Mouse (Mus musculus) intestine, postnatal 0 days (tissue): Measurements from ENCODE around the gene Aldh8a1. TPM values are rescaled to one million over a fixed set of nuclear protein-coding genes. Genes with fewer than 3 reads are reported as not detected.
A peak's percentile ranks its signal among the peaks of the same experiment; 100 is the strongest.

Experiments
- ATAC-seq: fragments of 200-750 bp; cut with Nextera tagmentation; 2 replicates; pipeline ENCODE4 v1.8.0; 2017; ENCODE audit warnings: mild to moderate bottlenecking, moderate TSS enrichment, moderate library complexity
- H3K27ac ChIP-seq: fragments of 300-500 bp; sonication (generic); 2 replicates; pipeline ENCODE4 v1.5.1; 2014; ENCODE audit warnings: mild to moderate bottlenecking, low read depth, low read length, moderate library complexity
- H3K27me3 ChIP-seq: fragments of 300-500 bp; sonication (generic); replicated peaks from 2 replicates; pipeline ENCODE4 v1.6.1; 2014; ENCODE audit warnings: low read length, mixed read lengths; ENCODE audit not compliant: control insufficient read depth, insufficient read depth
- H3K36me3 ChIP-seq: fragments of 300-500 bp; sonication (generic); 2 replicates; pipeline ENCODE4 v1.6.1; 2014; ENCODE audit warnings: mild to moderate bottlenecking, moderate library complexity; ENCODE audit not compliant: control insufficient read depth, insufficient read depth
- H3K4me1 ChIP-seq: fragments of 300-500 bp; sonication (generic); replicated peaks from 2 replicates; pipeline ENCODE4 v1.6.1; 2014; ENCODE audit warnings: antibody characterized with exemption, low read length, mixed read lengths; ENCODE audit not compliant: control insufficient read depth, insufficient read depth
- H3K4me2 ChIP-seq: fragments of 300-500 bp; sonication (generic); replicated peaks from 2 replicates; pipeline ENCODE4 v1.6.1; 2014; ENCODE audit warnings: low read depth, mild to moderate bottlenecking, moderate library complexity
- H3K4me3 ChIP-seq: fragments of 300-500 bp; sonication (generic); 2 replicates; pipeline ENCODE4 v1.5.1; 2014; ENCODE audit warnings: low read depth, low read length
- H3K9ac ChIP-seq: fragments of 300-500 bp; sonication (generic); 2 replicates; pipeline ENCODE4 v1.6.1; 2014; ENCODE audit warnings: mild to moderate bottlenecking, low read depth, low read length
- H3K9me3 ChIP-seq: fragments of 300-500 bp; sonication (generic); 2 replicates; pipeline ENCODE4 v1.6.1; 2016; ENCODE audit warnings: mixed run types; ENCODE audit not compliant: control insufficient read depth
- CTCF ChIP-seq: sonication (generic); IDR thresholded peaks from 2 replicates; pipeline ENCODE4 v1.5.1; 2016; ENCODE audit warnings: low read depth, mild to moderate bottlenecking, control low read depth, antibody characterized with exemption, moderate library complexity
- WGBS: fragments of 180-500 bp; shearing (Covaris S2); extraction: QIAGEN DNeasy Blood & Tissue Kit; methylation state at CpG from one replicate; pipeline ENCODE4 v1.1.7; 2014; 5-methylcytosine and 5-hydroxymethylcytosine counted together
- polyA plus RNA-seq: library from polyadenylated mRNA; unstranded; fragments of >200 nt; fragmentation: Nextera tagmentation; extraction: Ambion mirVana; gene quantifications from 2 replicates; pipeline ENCODE4 v1.2.1, GENCODE M21; 2015

Aldh8a1 gene
- polyA plus RNA-seq = not detected in 2 replicates

DNA sequence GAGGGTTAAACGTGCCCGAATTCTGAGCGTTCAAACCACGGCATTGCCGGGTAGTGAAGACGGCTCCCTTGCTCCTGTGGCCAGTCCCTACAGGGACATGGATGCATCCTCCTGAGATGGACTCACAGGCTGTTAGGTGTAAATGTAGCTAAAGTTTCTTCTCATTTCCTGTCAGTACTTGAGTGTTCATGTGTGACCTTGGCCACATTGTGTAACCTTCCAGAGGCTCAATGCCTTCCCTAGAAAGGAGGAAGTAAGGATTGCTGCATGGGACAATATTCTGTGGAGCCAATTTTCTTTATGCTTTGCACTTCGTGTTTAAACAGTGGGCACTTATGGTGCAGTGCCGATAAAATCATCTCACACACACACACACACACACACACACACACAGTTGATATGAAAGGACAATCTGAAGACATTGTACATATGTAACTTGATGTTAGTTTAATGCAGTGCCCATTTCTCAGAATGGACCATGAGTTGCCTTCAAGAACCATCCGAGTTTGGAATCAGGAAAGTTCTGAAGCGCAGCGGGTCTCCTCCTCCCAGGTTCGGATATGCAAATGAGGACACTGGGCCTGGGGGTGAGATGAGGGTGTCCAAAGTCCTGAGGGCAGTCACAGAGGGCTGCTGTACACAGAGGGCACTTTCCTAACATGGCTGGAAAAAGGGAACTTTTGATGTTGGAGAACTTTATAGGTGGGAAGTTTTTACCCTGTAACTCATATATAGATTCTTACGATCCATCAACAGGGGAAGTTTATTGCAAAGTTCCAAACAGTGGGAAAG, at the start of gene Aldh8a1:
Aldh8a1 (plus strand) TSS at position 610 of the 792 bp plus-strand sequence.
- Histone ChIP-seq H3K4me2 (no peak within 1 kb of the TSS), H3K4me3 (no peak within 1 kb of the TSS), H3K27ac (no peak within 1 kb of the TSS), H3K9ac (no peak within 1 kb of the TSS), H3K36me3 (no peaks in the 10 kb centered on the region), H3K27me3 (no peaks in the 10 kb centered on the region), H3K4me1 (no peaks in the 10 kb centered on the region), H3K9me3 (no peaks in the 10 kb centered on the region)
- ATAC-seq = no peak
- TF ChIP-seq CTCF = no peak
- 80% methylated on average over 13 of the region's 13 CpGs for WGBS

DNA sequence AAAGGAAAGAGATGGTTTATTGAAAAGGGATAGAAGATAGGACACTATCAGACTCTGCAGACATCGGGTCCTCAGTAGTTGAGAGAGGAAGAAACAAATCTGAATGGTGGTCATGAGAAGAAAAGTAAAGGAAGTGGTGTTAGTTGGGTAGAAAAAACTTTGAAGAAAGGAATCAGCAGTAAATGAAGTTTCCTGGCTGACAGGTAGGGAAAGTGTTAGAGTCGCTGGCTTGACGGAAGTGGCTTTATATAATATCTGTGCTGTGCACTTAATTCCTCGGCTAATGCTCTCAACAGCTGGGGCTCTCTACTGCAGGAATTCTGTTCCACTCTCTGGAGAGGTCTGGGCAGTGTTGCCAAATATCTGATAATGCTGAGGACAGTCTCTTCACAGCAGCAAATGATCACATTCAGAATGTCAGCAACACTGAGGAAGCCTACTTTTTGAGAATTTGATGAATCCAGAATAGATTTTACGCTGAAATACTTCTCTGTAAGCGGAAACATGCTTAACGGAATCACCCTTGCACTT, 49.4 kb upstream of the Aldh8a1 start:
- H3K9ac ChIP-seq = no peak overlapping the region
- ATAC-seq = no peak
- no peaks in the 10 kb centered on the region for H3K4me1 ChIP-seq
- no peak overlapping the region for H3K4me3 ChIP-seq
- no peaks in the 10 kb centered on the region for H3K9me3 ChIP-seq
- no peak overlapping the region for H3K4me2 ChIP-seq
- H3K36me3 ChIP-seq = 0 out of 2 replicates have a peak, but pooled peaks cover 8% of the 10 kb centered on the region
- H3K27me3 ChIP-seq = no peaks in the 10 kb centered on the region
- no peak overlapping the region for H3K27ac ChIP-seq
- WGBS = 71% methylated on average over 7 of the region's 7 CpGs
- no peak for TF ChIP-seq CTCF

DNA sequence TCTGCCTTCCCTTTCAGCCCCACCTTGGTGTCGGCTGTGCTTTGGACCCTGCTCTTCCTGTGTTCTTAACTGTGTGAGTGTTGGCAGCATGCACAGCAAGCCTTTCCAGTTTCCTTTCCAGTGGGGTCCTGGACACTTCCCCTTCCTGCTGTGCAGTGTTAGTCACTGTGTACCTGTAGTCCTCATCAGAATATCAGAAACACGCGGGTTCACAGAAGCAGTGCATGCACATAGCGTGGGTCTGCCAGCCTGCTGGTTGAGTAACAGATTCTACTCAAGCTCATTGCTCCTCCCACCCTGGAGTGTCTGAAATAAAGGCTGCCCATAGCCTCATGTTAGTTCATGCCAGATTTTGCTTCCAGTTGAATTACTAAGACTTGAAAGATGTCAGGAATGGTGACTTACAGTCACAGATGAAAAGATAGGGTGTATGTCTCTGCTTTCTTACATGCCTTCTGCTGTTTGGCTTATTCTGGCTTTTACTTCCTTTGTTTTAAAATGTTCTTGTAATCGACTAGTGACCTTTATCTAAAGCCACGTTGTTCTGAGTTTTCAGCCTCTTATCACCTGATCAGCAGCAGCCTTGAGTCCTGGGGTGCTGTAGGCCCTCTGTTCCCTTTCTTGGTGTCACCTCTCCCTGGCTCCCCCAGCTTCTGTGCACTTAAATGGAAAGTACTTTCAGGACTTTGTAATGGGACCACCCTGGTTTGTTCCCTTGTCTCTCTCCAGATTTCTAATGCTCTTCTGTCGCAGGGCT, 42.6 kb upstream of the Aldh8a1 start:
- H3K9ac ChIP-seq = no peak overlapping the region
- no peak for TF ChIP-seq CTCF
- no peaks in the 10 kb centered on the region for H3K27me3 ChIP-seq
- no peaks in the 10 kb centered on the region for H3K9me3 ChIP-seq
- 57% methylated on average over 7 of the region's 7 CpGs for WGBS
- no peak overlapping the region for H3K27ac ChIP-seq
- 0 out of 2 replicates have a peak, but pooled peaks have one; percentile 12 for ATAC-seq
- no peak overlapping the region for H3K4me2 ChIP-seq
- peaks cover 22% of the 10 kb centered on the region for H3K36me3 ChIP-seq
- no peak overlapping the region for H3K4me3 ChIP-seq
- 0 out of 2 replicates have a peak, but pooled peaks cover 2% of the 10 kb centered on the region for H3K4me1 ChIP-seq

DNA sequence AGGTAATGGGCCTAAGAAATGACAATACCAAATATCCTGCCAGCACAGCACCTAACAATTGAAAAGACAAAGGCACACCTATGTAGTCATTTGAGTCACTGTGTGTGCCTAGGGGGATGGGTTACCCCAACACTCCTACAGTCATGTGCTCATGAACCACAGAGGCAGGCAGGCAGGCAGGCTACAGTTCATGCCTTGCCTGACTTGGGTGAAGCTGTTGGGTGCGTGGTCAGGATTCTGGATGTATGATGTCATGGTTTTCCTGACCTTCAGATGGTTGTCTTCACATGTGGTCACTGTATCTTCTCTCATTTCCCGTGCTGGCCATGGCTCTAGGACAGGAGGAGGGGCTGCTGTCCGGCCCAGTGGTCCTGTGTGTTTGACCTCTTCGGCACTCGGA, 41.6 kb upstream of the Aldh8a1 start:
- no peak overlapping the region for H3K9ac ChIP-seq
- no peaks in the 10 kb centered on the region for H3K27me3 ChIP-seq
- H3K36me3 ChIP-seq = peaks cover 24% of the 10 kb centered on the region
- H3K4me2 ChIP-seq = no peak overlapping the region
- H3K4me1 ChIP-seq = 0 out of 2 replicates have a peak, but pooled peaks cover 2% of the 10 kb centered on the region
- no peaks in the 10 kb centered on the region for H3K9me3 ChIP-seq
- 90% methylated on average over 5 of the region's 5 CpGs for WGBS
- ATAC-seq = no peak
- H3K27ac ChIP-seq = no peak overlapping the region
- H3K4me3 ChIP-seq = no peak overlapping the region
- no peak for TF ChIP-seq CTCF

DNA sequence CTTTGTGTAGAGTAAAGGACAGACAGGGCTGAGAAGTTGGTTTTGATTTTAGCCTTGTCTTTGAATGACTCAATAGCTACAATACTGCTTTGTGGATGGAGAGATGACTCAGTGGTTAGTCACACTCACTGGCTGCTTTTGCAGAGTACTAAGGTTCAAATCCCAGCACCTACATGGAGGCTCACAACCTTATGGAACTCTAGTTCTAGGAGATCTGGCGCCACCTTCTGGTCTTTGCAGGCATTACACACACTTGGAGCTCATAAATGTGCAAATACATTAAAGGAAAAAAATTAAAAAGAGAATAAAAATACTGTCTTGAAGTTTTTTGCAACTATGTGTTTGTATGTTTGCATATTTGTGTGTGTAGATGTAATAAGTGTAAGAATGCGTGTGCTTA, 39.9 kb upstream of the Aldh8a1 start:
- no peaks in the 10 kb centered on the region for H3K27me3 ChIP-seq
- no peaks in the 10 kb centered on the region for H3K9me3 ChIP-seq
- H3K4me1 ChIP-seq = 0 out of 2 replicates have a peak, but pooled peaks cover 2% of the 10 kb centered on the region
- no peak overlapping the region for H3K4me3 ChIP-seq
- H3K4me2 ChIP-seq = no peak overlapping the region
- WGBS = 68% methylated on average over 2 of the region's 2 CpGs
- H3K9ac ChIP-seq = no peak overlapping the region
- H3K36me3 ChIP-seq = peaks cover 30% of the 10 kb centered on the region
- ATAC-seq = no peak
- TF ChIP-seq CTCF = peak; percentile 68
- H3K27ac ChIP-seq = no peak overlapping the region

DNA sequence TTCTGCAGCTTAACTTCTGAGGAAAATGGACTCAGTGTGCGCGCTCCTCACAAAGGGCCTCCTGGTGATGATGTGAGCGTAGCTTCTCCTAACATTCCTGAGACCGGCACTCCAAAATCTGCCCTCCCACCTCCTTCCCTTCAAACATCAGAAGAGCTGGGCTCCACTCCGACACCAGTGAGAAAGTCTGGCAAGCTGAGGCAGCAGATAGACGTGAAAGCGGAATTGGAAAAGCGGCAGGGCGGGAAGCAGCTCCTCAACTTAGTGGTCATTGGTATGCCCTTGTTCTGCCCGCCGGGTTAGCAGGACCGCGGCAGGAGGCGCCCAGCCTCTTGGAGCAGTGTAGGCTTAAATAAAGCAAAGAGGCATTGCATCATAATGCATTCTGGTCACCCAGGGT, 35.4 kb upstream of the Aldh8a1 start:
- Histone ChIP-seq H3K4me1 (no peaks in the 10 kb centered on the region), H3K9ac (no peak overlapping the region), H3K36me3 (peaks cover 51% of the 10 kb centered on the region), H3K4me3 (no peak overlapping the region), H3K27ac (no peak overlapping the region), H3K27me3 (no peaks in the 10 kb centered on the region), H3K4me2 (no peak overlapping the region), H3K9me3 (no peaks in the 10 kb centered on the region)
- ATAC-seq = no peak
- WGBS = 94% methylated on average over 14 of the region's 14 CpGs
- TF ChIP-seq CTCF = no peak
